Mouse (Mus musculus): ENCODE results near the gene Nav2. TPM values are rescaled to one million over a fixed set of nuclear protein-coding genes. Genes with fewer than 3 reads are reported as not detected.
A peak's percentile ranks its signal among the peaks of the same experiment; 100 is the strongest.

Nav2 gene
- polyA plus RNA-seq, 1 experiment from 2014 or later = 2.2 TPM

- Histone ChIP-seq H3K36me3 (replicated peaks) (peaks cover 15% of the 10 kb centered on the region), H3K4me3 (replicated peaks) (no peak overlapping the region), H3K9ac (no peak overlapping the region), H3K4me2 (no peak overlapping the region), H3K27ac (replicated peaks) (no peak overlapping the region), H3K27me3 (no peaks in the 10 kb centered on the region), H3K9me3 (replicated peaks) (no peaks in the 10 kb centered on the region), H3K4me1 (replicated peaks) (no peaks in the 10 kb centered on the region)
- ATAC-seq (ENCODE audit: insufficient read depth) = no peak
- 76% methylated on average over 13 of the region's 13 CpGs for WGBS (ENCODE audit: insufficient replicate concordance)
These were observed 689.7 kb downstream of the Nav2 start for GRCm38 (mm10) chr7:49598225-49598624.

DNA sequence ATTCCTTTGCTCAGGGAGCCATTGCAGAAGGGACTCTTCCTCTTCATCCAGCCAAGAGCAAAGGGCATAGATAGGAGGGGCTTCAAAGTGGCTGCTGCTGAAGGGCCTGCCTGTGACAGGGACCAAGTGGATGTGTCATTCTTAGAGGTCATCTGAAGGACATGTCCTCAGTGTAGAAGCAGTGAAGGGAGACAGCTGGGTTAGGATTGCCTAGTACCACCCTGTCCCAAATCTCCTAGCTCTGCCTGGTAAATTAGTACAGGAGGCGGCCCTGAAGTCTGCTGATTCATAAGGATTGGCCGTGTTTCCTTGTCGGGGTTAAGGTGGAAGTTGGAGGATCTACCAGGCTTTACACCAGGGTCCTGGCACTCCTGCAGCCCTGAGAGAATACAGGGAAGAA, 691.4 kb downstream of the Nav2 start:
- Histone ChIP-seq H3K9ac (no peak overlapping the region), H3K27ac (replicated peaks) (no peak overlapping the region), H3K9me3 (replicated peaks) (no peaks in the 10 kb centered on the region), H3K36me3 (replicated peaks) (peaks cover 18% of the 10 kb centered on the region; the same call in 1 of the 2 replicates), H3K4me3 (replicated peaks) (no peak overlapping the region), H3K27me3 (no peaks in the 10 kb centered on the region), H3K4me2 (no peak overlapping the region), H3K4me1 (replicated peaks) (no peaks in the 10 kb centered on the region)
- 46% methylated on average over 3 of the region's 3 CpGs for WGBS (ENCODE audit: insufficient replicate concordance)
- no peak for ATAC-seq (ENCODE audit: insufficient read depth)

GRCm38 (mm10) chr7:49601191-49601975, 692.9 kb downstream of the Nav2 start:
- no peak for ATAC-seq (ENCODE audit: insufficient read depth)
- no peaks in the 10 kb centered on the region for H3K27me3 ChIP-seq
- no peaks in the 10 kb centered on the region for H3K9me3 ChIP-seq (replicated peaks)
- H3K4me2 ChIP-seq = no peak overlapping the region
- H3K36me3 ChIP-seq (replicated peaks) = peaks cover 18% of the 10 kb centered on the region; the same call in 1 of the 2 replicates
- no peak overlapping the region for H3K9ac ChIP-seq
- no peak overlapping the region for H3K4me3 ChIP-seq (replicated peaks)
- 13% methylated on average over 13 of the region's 13 CpGs for WGBS (ENCODE audit: insufficient replicate concordance)
- no peaks in the 10 kb centered on the region for H3K4me1 ChIP-seq (replicated peaks)
- H3K27ac ChIP-seq (replicated peaks) = no peak overlapping the region

DNA sequence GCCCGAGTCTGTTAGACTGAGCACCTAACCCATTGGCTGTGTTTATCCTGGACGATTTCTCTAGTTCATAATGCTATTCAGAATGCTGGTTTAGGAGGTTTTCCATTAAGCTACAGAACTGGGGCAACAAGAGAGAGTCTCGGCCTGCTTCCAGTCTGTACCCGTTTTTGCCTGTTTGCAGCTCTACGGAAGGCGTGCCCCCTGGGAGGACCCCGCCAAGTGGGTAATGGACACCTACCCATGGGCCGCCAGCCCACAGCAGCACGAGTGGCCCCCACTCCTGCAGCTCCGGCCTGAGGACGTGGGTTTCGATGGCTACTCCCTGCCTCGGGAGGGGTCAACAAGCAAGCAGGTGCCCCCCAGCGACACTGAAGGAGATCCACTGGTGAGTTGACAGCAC, 695.7 kb downstream of the Nav2 start:
- Histone ChIP-seq H3K27ac (replicated peaks) (no peak overlapping the region), H3K9me3 (replicated peaks) (no peaks in the 10 kb centered on the region), H3K27me3 (no peaks in the 10 kb centered on the region), H3K9ac (no peak overlapping the region), H3K4me1 (replicated peaks) (no peaks in the 10 kb centered on the region), H3K36me3 (replicated peaks) (peaks cover 16% of the 10 kb centered on the region; the same call in 1 of the 2 replicates), H3K4me3 (replicated peaks) (no peak overlapping the region), H3K4me2 (no peak overlapping the region)
- ATAC-seq (ENCODE audit: insufficient read depth) = no peak
- 67% methylated on average over 14 of the region's 14 CpGs for WGBS (ENCODE audit: insufficient replicate concordance)

DNA sequence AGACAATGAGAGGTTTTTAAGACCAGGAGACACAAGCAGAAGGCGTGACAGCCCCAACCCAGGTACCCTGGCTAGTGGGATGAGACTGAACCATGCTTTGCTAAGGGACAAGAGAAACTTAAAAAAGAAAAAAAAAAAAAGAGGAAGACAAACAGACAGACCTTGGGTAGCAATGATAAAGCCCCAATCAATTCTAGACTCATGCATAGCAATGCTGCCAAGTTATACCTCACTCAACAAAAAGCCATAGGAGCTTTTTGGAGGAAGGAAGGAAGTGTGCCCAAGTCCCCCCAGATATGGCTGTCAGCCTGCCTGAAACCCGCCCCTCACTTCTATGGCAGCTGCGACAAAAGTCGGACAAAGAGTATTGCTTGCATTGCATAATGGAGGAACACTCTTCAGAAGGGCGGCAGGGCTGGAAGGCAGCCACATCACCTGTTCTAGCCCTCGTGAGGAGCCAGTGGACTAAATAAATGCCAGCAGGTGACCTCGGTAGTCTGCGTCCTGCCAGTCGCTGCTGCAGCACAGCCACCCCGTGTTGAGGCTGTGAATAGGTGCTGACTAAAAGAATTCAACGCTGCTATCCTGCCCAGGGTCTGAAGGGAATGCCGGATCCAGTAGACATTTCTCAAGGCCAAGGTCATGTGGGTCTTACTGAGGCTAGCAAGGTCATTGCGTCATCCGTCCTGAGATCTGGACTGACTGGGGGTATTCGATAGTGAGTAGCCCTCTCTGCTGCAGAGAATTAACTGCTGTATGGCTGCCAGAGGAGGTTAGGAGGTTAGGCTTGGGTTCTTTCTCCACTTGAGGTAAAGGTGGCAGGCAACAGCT, 696.7 kb downstream of the Nav2 start:
- Histone ChIP-seq H3K4me2 (no peak overlapping the region), H3K27me3 (no peaks in the 10 kb centered on the region), H3K9me3 (replicated peaks) (no peaks in the 10 kb centered on the region), H3K4me3 (replicated peaks) (no peak overlapping the region), H3K9ac (no peak overlapping the region), H3K27ac (replicated peaks) (no peak overlapping the region), H3K36me3 (replicated peaks) (peaks cover 8% of the 10 kb centered on the region; the same call in 1 of the 2 replicates), H3K4me1 (replicated peaks) (no peaks in the 10 kb centered on the region)
- no peak for ATAC-seq (ENCODE audit: insufficient read depth)
- WGBS (ENCODE audit: insufficient replicate concordance) = 55% methylated on average over 15 of the region's 15 CpGs

- Histone ChIP-seq H3K9me3 (replicated peaks) (no peaks in the 10 kb centered on the region), H3K4me1 (replicated peaks) (no peaks in the 10 kb centered on the region), H3K27me3 (no peaks in the 10 kb centered on the region), H3K4me3 (replicated peaks) (no peak overlapping the region), H3K4me2 (no peak overlapping the region), H3K9ac (no peak overlapping the region), H3K36me3 (replicated peaks) (no peaks in the 10 kb centered on the region), H3K27ac (replicated peaks) (no peak overlapping the region)
- 4% methylated on average over 6 of the region's 7 CpGs for whole genome bisulfite sequencing (ENCODE audit: insufficient replicate concordance)
- ATAC-seq (ENCODE audit: insufficient read depth) = no peak
These were observed 707.8 kb downstream of the Nav2 start for GRCm38 (mm10) chr7:49616258-49616735.

- no peak for ATAC-seq (ENCODE audit: insufficient read depth)
- H3K27ac ChIP-seq (replicated peaks) = no peak overlapping the region
- H3K4me3 ChIP-seq (replicated peaks) = no peak overlapping the region
- no peaks in the 10 kb centered on the region for H3K27me3 ChIP-seq
- H3K9ac ChIP-seq = no peak overlapping the region
- H3K4me2 ChIP-seq = no peak overlapping the region
- no peaks in the 10 kb centered on the region for H3K9me3 ChIP-seq (replicated peaks)
- 56% methylated on average over 4 of the region's 4 CpGs for WGBS (ENCODE audit: insufficient replicate concordance)
- H3K4me1 ChIP-seq (replicated peaks) = no peaks in the 10 kb centered on the region
- H3K36me3 ChIP-seq (replicated peaks) = no peaks in the 10 kb centered on the region
These were observed 708.6 kb downstream of the Nav2 start for GRCm38 (mm10) chr7:49617087-49617486.

DNA sequence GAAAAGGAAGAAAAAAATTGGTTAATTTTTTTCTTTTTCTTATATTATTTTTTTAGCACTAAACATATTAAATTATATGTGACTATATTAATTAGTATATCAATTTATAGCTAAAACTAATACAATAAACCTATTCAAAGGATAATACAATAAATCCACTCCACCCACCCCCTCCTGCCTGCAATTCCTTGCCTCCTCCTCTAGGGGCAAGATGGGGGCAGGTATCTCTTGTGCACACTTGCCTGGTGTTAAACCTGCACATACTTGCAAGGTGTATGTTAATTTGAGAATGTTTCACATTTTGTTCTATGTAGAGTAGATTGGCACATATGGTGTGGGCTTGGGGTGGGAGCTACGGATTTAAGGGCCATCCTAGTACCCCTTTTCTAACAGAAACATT, 711.6 kb downstream of the Nav2 start:
- no peaks in the 10 kb centered on the region for H3K27me3 ChIP-seq
- 49% methylated on average over 1 of the region's 1 CpGs for WGBS (ENCODE audit: insufficient replicate concordance)
- H3K9ac ChIP-seq = no peak overlapping the region
- H3K27ac ChIP-seq (replicated peaks) = no peak overlapping the region
- no peak overlapping the region for H3K4me3 ChIP-seq (replicated peaks)
- H3K9me3 ChIP-seq (replicated peaks) = no peaks in the 10 kb centered on the region
- no peak overlapping the region for H3K4me2 ChIP-seq
- no peaks in the 10 kb centered on the region for H3K36me3 ChIP-seq (replicated peaks)
- no peak for ATAC-seq (ENCODE audit: insufficient read depth)
- no peaks in the 10 kb centered on the region for H3K4me1 ChIP-seq (replicated peaks)

- WGBS (ENCODE audit: insufficient replicate concordance) = 12% methylated on average over 9 of the region's 9 CpGs
- H3K9me3 ChIP-seq (replicated peaks) = no peaks in the 10 kb centered on the region
- H3K27ac ChIP-seq (replicated peaks) = no peak overlapping the region
- H3K27me3 ChIP-seq = peaks cover 82% of the 10 kb centered on the region
- H3K4me2 ChIP-seq = no peak overlapping the region
- H3K36me3 ChIP-seq (replicated peaks) = no peaks in the 10 kb centered on the region
- no peak overlapping the region for H3K9ac ChIP-seq
- ATAC-seq (ENCODE audit: insufficient read depth) = no peak
- H3K4me1 ChIP-seq (replicated peaks) = 0 out of 2 replicates have a peak, but pooled peaks cover 6% of the 10 kb centered on the region
- no peak overlapping the region for H3K4me3 ChIP-seq (replicated peaks)
These were observed 723.4 kb downstream of the Nav2 start for GRCm38 (mm10) chr7:49631885-49632284.

GRCm38 (mm10) chr7:49632391-49632790, 723.9 kb downstream of the Nav2 start:
- H3K9ac ChIP-seq = no peak overlapping the region
- H3K4me2 ChIP-seq = no peak overlapping the region
- H3K4me1 ChIP-seq (replicated peaks) = 0 out of 2 replicates have a peak, but pooled peaks cover 6% of the 10 kb centered on the region
- no peak overlapping the region for H3K4me3 ChIP-seq (replicated peaks)
- ATAC-seq (ENCODE audit: insufficient read depth) = no peak
- peaks cover 82% of the 10 kb centered on the region for H3K27me3 ChIP-seq
- no peaks in the 10 kb centered on the region for H3K36me3 ChIP-seq (replicated peaks)
- WGBS (ENCODE audit: insufficient replicate concordance) = 4% methylated on average over 24 of the region's 24 CpGs
- H3K27ac ChIP-seq (replicated peaks) = no peak overlapping the region
- H3K9me3 ChIP-seq (replicated peaks) = no peaks in the 10 kb centered on the region

DNA sequence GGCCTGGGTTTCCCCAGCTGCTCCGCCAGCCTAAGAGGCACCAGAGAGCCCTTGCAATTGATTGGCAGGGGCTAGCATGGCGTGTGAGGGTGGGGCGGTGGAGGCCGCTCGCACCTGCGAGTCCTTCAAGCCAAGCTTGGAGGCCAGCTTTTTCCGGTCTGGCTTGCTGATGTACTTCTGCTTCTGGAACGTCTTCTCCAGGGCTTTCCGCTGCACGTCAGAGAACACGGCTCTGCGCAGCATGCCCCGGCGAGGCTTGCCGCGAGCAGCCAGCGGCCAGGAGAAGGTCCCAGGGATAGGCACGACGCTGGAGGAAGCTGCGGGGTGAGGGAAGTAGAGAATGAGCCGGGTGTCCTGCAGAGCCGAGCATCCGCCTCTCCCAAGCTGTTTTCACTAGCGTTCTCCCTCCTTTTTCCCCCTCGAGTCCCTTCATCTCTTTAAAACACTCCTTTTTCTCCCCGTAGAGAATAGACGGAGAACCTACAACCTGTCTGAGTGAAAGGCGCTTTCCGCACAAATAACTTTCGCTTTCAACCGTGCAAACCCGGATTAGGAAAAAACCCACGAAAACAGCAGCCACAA, 725.0 kb downstream of the Nav2 start:
- H3K27me3 ChIP-seq = peaks cover 91% of the 10 kb centered on the region
- H3K4me3 ChIP-seq (replicated peaks) = peak overlapping the region; percentile 40
- H3K4me2 ChIP-seq = peak overlapping the region; percentile 58
- no peak overlapping the region for H3K27ac ChIP-seq (replicated peaks)
- no peaks in the 10 kb centered on the region for H3K36me3 ChIP-seq (replicated peaks)
- no peaks in the 10 kb centered on the region for H3K9me3 ChIP-seq (replicated peaks)
- ATAC-seq (ENCODE audit: insufficient read depth) = no peak
- H3K4me1 ChIP-seq (replicated peaks) = 0 out of 2 replicates have a peak, but pooled peaks cover 6% of the 10 kb centered on the region
- under 1% methylated on average over 33 of the region's 33 CpGs for WGBS (ENCODE audit: insufficient replicate concordance)
- no peak overlapping the region for H3K9ac ChIP-seq
